Mouse (Mus musculus) limb, embryonic 12.5 days (tissue): Measurements from ENCODE around the gene Tmem108. TPM values are rescaled to one million over a fixed set of nuclear protein-coding genes. Genes with fewer than 3 reads are reported as not detected.

ENCODE experiments used
- ATAC-seq: fragments of 200-750 bp; cut with Nextera tagmentation; 2 replicates; pipeline ENCODE4 v1.8.0; 2017; ENCODE audit warnings: low read depth, moderate TSS enrichment; ENCODE audit not compliant: insufficient number of reproducible peaks, insufficient read depth, low FRiP score, low TSS enrichment
- H3K27ac ChIP-seq: fragments of 300-500 bp; sonication (generic); 2 replicates; pipeline ENCODE4 v1.5.1; 2016; ENCODE audit warnings: mild to moderate bottlenecking, moderate library complexity
- H3K27me3 ChIP-seq: fragments of 300-500 bp; sonication (generic); 2 replicates; pipeline ENCODE4 v1.6.1; 2016; ENCODE audit warnings: mild to moderate bottlenecking, moderate library complexity
- H3K36me3 ChIP-seq: fragments of 300-500 bp; sonication (generic); 2 replicates; pipeline ENCODE4 v1.6.1; 2016; ENCODE audit warnings: mild to moderate bottlenecking, moderate library complexity
- H3K4me1 ChIP-seq: fragments of 300-500 bp; sonication (generic); replicated peaks from 2 replicates; pipeline ENCODE4 v1.6.1; 2016
- H3K4me2 ChIP-seq: fragments of 300-500 bp; sonication (generic); 2 replicates; pipeline ENCODE4 v1.6.1; 2016; ENCODE audit warnings: mild to moderate bottlenecking, moderate library complexity
- H3K4me3 ChIP-seq: fragments of 300-500 bp; sonication (generic); replicated peaks from 2 replicates; pipeline ENCODE4 v1.5.1; 2016; ENCODE audit warnings: mild to moderate bottlenecking
- H3K9ac ChIP-seq: fragments of 300-500 bp; sonication (generic); replicated peaks from 2 replicates; pipeline ENCODE4 v1.6.1; 2016; ENCODE audit warnings: mild to moderate bottlenecking, moderate library complexity
- H3K9me3 ChIP-seq: fragments of 300-500 bp; sonication (generic); 2 replicates; pipeline ENCODE4 v1.6.1; 2016; ENCODE audit warnings: mild to moderate bottlenecking, moderate library complexity
- WGBS: fragments of 180-500 bp; shearing (Covaris S2); methylation state at CpG from one replicate; pipeline ENCODE4 v1.1.7; 2016; 5-methylcytosine and 5-hydroxymethylcytosine counted together
- polyA plus RNA-seq: library from polyadenylated mRNA; unstranded; fragments of >200 nt; fragmentation: Nextera tagmentation; extraction: Ambion mirVana; gene quantifications from 2 replicates; pipeline ENCODE4 v1.2.1, GENCODE M21; 2016

Tmem108 gene
- polyA plus RNA-seq, 1 experiment from 2014 or later: 13.4 TPM

- Histone ChIP-seq H3K27me3 (no peaks in the 10 kb centered on the region), H3K9me3 (no peaks in the 10 kb centered on the region), H3K4me3 (no peak overlapping the region), H3K36me3 (no peaks in the 10 kb centered on the region), H3K4me2 (no peak overlapping the region), H3K9ac (no peak overlapping the region), H3K4me1 (peaks cover 12% of the 10 kb centered on the region), H3K27ac (no peak overlapping the region)
- WGBS: 67% methylated on average over 22 of the region's 22 CpGs
- no peak for ATAC-seq
These were observed 214.7 kb downstream of the Tmem108 start for GRCm38 (mm10) chr9:103546695-103547645.

GRCm38 (mm10) chr9:103545729-103546128, 215.9 kb downstream of the Tmem108 start:
- H3K27ac ChIP-seq: no peak overlapping the region
- 86% methylated on average over 4 of the region's 4 CpGs for WGBS
- H3K36me3 ChIP-seq: no peaks in the 10 kb centered on the region
- no peaks in the 10 kb centered on the region for H3K9me3 ChIP-seq
- H3K27me3 ChIP-seq: no peaks in the 10 kb centered on the region
- H3K9ac ChIP-seq: no peak overlapping the region
- ATAC-seq: no peak
- H3K4me2 ChIP-seq: no peak overlapping the region
- H3K4me1 ChIP-seq: peaks cover 8% of the 10 kb centered on the region; the same call in 1 of the 2 replicates
- no peak overlapping the region for H3K4me3 ChIP-seq

- Histone ChIP-seq H3K9me3 (no peaks in the 10 kb centered on the region), H3K9ac (no peak overlapping the region), H3K27me3 (no peaks in the 10 kb centered on the region), H3K4me1 (peaks cover 8% of the 10 kb centered on the region; the same call in 1 of the 2 replicates), H3K27ac (no peak overlapping the region), H3K4me2 (no peak overlapping the region), H3K4me3 (no peak overlapping the region), H3K36me3 (no peaks in the 10 kb centered on the region)
- ATAC-seq: no peak
- WGBS: 38% methylated on average over 4 of the region's 4 CpGs
These were observed 216.4 kb downstream of the Tmem108 start for GRCm38 (mm10) chr9:103545271-103545670.

- ATAC-seq: no peak
- WGBS: 73% methylated on average over 1 of the region's 1 CpGs
- no peaks in the 10 kb centered on the region for H3K27me3 ChIP-seq
These were observed 217.0 kb downstream of the Tmem108 start for GRCm38 (mm10) chr9:103544599-103544998.

GRCm38 (mm10) chr9:103540518-103540917, 221.1 kb downstream of the Tmem108 start:
- Histone ChIP-seq H3K36me3 (no peaks in the 10 kb centered on the region), H3K4me2 (no peak overlapping the region), H3K9me3 (no peaks in the 10 kb centered on the region), H3K9ac (no peak overlapping the region), H3K4me3 (no peak overlapping the region), H3K4me1 (peaks cover 8% of the 10 kb centered on the region), H3K27me3 (no peaks in the 10 kb centered on the region), H3K27ac (no peak overlapping the region)
- WGBS: 86% methylated on average over 8 of the region's 8 CpGs
- ATAC-seq: no peak

More at GRCm38 (mm10) chr9:103544599-103544998, 217.0 kb downstream of the Tmem108 start:
- H3K4me1 ChIP-seq: peaks cover 8% of the 10 kb centered on the region; the same call in 1 of the 2 replicates
- H3K27ac ChIP-seq: no peak overlapping the region
- no peak overlapping the region for H3K4me2 ChIP-seq
- H3K4me3 ChIP-seq: no peak overlapping the region
- H3K36me3 ChIP-seq: no peaks in the 10 kb centered on the region
- H3K9ac ChIP-seq: no peak overlapping the region
- no peaks in the 10 kb centered on the region for H3K9me3 ChIP-seq

GRCm38 (mm10) chr9:103538047-103538816, 223.4 kb downstream of the Tmem108 start:
- Histone ChIP-seq H3K27me3 (no peaks in the 10 kb centered on the region), H3K36me3 (no peaks in the 10 kb centered on the region), H3K9me3 (no peaks in the 10 kb centered on the region), H3K9ac (no peak overlapping the region), H3K4me3 (no peak overlapping the region), H3K27ac (no peak overlapping the region), H3K4me1 (peaks cover 7% of the 10 kb centered on the region), H3K4me2 (no peak overlapping the region)
- WGBS: 32% methylated on average over 8 of the region's 8 CpGs
- ATAC-seq: no peak

GRCm38 (mm10) chr9:103536059-103536634, 225.5 kb downstream of the Tmem108 start:
- Histone ChIP-seq H3K36me3 (no peaks in the 10 kb centered on the region), H3K4me2 (no peak overlapping the region), H3K4me3 (no peak overlapping the region), H3K9me3 (no peaks in the 10 kb centered on the region), H3K9ac (no peak overlapping the region), H3K27me3 (no peaks in the 10 kb centered on the region), H3K27ac (no peak overlapping the region), H3K4me1 (peaks cover 7% of the 10 kb centered on the region)
- ATAC-seq: no peak
- WGBS: 87% methylated on average over 6 of the region's 6 CpGs

GRCm38 (mm10) chr9:103525041-103525537, 236.5 kb downstream of the Tmem108 start:
- 0 out of 2 replicates have a peak overlapping the region, but pooled peaks have one; percentile 5 for H3K27ac ChIP-seq
- peaks cover 3% of the 10 kb centered on the region; the same call in 1 of the 2 replicates for H3K27me3 ChIP-seq
- peaks cover 29% of the 10 kb centered on the region for H3K4me1 ChIP-seq
- peak; percentile 52 for ATAC-seq
- H3K4me2 ChIP-seq: peak overlapping the region; percentile 17; the same call in 1 of the 2 replicates
- H3K4me3 ChIP-seq: no peak overlapping the region
- 18% methylated on average over 10 of the region's 10 CpGs for WGBS
- H3K9me3 ChIP-seq: peaks cover 2% of the 10 kb centered on the region; the same call in 1 of the 2 replicates
- H3K36me3 ChIP-seq: no peaks in the 10 kb centered on the region
- no peak overlapping the region for H3K9ac ChIP-seq

GRCm38 (mm10) chr9:103524600-103524999, 237.0 kb downstream of the Tmem108 start:
- no peak overlapping the region for H3K27ac ChIP-seq
- WGBS: 19% methylated on average over 5 of the region's 5 CpGs
- H3K4me3 ChIP-seq: no peak overlapping the region
- ATAC-seq: no peak
- H3K27me3 ChIP-seq: peaks cover 3% of the 10 kb centered on the region; the same call in 1 of the 2 replicates
- H3K4me2 ChIP-seq: peak overlapping the region; percentile 17; the same call in 1 of the 2 replicates
- H3K9me3 ChIP-seq: no peaks in the 10 kb centered on the region
- no peaks in the 10 kb centered on the region for H3K36me3 ChIP-seq
- H3K9ac ChIP-seq: no peak overlapping the region
- H3K4me1 ChIP-seq: peaks cover 29% of the 10 kb centered on the region

GRCm38 (mm10) chr9:103523742-103524403, 237.8 kb downstream of the Tmem108 start:
- WGBS: 51% methylated on average over 7 of the region's 7 CpGs

More at GRCm38 (mm10) chr9:103523742-103524403, 237.8 kb downstream of the Tmem108 start:
- Histone ChIP-seq H3K4me1 (peaks cover 29% of the 10 kb centered on the region), H3K27ac (no peak overlapping the region), H3K9me3 (peaks cover 3% of the 10 kb centered on the region; the same call in 1 of the 2 replicates), H3K4me3 (no peak overlapping the region), H3K9ac (no peak overlapping the region), H3K4me2 (no peak overlapping the region; the same call in 1 of the 2 replicates), H3K27me3 (peaks cover 3% of the 10 kb centered on the region; the same call in 1 of the 2 replicates), H3K36me3 (no peaks in the 10 kb centered on the region)
- ATAC-seq: no peak
